Mouse (Mus musculus) neural tube, embryonic 10.5 days (tissue): ENCODE data around the gene Gm12216.

Experiments
- DNase-seq: peaks from one replicate; pipeline ENCODE4 v3.0.0-alpha.2; 2017; ENCODE audit warnings: low spot score; ENCODE audit errors: extremely low spot score

The Gm12216 gene

DNA sequence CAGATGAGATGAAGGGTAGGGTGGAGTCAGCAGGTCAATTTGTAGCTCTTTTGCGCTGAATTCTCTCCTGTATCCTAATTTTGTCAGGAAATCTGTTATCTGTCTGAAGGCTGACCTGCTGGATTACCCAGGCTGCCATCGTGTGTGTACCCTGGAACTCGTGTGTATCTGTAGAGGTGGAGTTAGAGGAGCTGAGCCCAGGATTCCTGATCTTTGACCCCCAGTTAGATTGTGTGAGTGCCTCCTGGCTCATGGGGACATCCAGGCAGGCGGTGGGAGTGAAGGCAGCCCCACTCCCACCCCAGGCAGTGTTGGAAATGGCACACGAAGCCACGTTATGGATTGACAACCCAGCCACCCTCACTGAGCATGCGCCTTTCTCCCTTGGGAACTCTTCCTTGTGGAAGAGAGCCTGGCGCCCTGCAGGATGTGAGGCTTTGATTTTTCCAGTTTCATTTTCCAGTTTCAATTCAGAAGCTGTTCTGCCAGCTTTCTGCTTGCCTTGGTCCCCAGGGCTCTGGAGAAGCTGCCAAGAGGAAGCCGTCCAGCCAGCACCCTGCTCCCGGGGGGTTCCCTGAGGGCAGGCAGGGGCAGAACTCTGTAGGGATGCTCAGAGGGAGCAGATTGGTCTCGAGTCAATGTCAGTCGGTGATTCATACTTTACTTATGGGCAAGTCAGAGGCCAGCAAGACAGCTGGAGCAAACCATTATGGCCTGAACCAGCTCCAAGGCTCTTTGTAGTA is 62.5 kb downstream of the Gm12216 start:
- no peak for DNase-seq

DNA sequence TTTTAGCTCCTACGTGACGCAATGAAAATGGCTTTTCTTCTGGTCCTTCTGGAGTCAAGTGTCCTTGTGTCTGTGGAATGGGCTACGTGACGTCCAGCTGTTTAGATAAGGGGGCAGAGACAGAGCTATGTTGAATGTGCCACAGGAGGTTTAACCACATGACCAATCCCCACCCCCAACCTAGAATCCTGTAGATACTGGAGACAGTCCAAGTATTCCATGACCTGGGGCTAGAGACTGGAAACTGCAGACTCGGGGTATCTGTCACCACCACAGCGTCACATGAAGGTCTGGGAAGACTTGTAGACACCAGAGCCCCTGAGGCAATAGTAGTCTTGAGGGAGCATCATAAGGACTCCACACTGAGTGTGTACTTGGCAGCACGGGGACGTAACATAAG is 63.2 kb downstream of the Gm12216 start:
- DNase-seq, result no peak

DNA sequence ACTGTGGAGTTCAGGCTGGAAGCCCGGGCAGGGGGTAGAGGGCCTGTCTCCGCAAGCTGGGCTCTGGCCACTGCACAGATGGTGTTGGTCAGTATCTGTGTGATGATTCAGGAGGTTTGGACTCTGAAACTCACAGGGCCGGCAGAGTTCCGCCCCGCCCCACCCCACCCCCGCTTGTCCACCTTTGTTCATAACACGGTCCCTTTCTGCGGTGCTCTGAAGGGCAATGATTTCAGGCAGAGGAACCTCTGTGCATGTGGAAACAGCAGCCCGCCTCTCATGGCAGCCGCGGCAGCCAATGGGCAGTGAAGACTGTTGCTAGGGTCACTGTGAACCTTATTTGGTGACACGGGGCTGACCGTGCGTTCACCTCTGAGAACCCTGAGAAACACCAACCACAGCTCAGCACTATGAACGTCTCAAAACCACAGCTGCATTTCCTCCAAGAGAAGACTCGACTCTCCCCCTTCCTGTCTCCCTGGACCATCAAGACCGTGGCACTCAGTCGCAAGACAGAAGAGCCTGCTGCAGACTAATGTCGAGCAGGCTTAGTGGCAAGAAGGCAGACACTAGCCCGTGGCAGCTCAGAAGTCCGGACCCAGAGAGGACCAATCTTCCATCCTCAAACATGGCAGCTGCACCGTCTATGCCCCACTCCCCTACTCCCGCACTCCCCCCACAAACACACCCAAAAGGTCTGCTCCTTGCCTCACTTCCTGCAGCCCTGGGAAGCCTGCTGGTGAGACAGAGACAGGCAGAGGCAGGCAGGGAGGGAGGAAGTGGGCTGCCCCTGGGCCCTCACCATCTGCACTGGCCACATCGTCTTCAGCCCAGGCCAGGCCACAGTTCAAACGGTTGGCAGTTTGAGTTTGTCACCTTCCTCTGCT is 64.1 kb downstream of the Gm12216 start:
- DNase-seq, result peak; percentile 29

DNA sequence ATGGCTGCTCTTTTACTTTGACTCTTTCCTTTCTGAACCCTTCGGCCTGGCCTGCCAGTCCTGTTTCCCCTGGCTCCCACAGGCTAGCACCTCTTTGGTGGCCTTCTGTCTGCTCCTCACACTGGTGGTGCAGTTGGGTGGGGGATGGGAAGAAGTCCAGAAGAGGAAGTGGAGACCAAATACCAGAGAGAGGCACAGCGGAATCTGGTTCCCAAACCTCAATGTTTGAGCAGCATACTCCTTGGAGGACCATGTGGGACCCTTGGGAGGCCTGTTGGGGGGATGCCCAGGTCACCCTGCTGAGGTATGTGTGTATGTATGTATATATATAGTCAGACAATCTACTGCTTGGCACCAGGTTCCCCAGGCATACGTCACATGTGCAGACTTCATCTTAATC is 65.0 kb downstream of the Gm12216 start:
- DNase-seq, result no peak

DNA sequence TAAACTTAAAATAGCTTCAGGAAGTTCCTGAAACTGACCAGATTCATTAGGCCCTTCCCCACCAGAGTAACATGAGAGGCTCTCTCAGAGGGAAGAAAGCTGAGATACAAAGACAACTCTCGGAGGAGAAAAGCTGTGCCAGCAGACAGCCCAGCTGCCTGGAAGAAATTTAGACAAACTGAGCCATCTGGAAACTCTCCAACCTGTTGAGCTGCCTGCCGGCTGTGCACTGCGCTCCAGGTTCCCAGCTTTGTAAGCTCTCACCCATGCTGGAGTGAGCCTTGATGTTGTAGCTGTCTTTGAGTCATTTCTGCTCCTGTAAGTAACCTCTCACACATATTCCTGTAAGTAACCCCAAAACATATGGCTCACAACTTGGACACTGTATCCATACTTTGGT is 66.1 kb downstream of the Gm12216 start:
- DNase-seq, result no peak

DNA sequence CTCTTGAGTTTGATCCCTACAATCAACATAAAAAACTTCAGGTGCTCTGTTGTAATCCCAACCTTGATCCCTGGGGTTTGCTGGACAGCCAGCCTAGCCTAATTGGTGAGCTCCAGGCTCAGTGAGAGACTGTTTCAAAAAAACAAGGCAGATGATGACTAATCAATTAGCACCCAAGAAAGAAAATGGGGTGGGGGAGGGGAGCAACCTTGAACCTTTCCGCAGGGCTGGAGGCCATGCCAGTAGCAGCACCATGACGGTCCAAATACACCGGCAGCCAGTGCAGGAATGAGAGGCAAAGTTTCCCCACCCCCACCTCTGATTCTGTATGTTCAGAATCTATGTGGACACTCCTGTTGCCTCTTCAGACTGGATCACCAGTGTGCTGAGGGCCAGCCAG is 69.8 kb downstream of the Gm12216 start:
- no peak for DNase-seq

DNA sequence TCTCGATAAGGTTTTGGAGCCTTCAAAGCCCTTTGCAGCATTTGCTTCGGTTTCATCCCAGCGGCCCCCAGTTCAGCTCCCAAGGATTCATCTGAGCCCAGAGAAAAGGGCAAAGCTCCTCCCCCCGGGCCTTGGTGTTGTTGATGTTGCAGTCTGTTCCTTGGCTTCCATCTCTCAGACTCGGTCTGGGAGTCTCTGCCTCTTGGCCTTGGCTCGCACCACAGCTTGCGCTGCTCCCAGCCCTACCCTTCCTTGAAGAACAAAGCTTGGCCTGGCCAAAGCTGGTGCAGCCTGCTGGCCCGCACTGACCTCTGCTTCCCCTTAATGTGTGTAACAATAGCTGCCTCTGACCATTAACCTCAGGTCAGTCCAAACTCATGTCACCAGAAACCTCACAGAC is 70.9 kb downstream of the Gm12216 start:
- DNase-seq, result no peak

DNA sequence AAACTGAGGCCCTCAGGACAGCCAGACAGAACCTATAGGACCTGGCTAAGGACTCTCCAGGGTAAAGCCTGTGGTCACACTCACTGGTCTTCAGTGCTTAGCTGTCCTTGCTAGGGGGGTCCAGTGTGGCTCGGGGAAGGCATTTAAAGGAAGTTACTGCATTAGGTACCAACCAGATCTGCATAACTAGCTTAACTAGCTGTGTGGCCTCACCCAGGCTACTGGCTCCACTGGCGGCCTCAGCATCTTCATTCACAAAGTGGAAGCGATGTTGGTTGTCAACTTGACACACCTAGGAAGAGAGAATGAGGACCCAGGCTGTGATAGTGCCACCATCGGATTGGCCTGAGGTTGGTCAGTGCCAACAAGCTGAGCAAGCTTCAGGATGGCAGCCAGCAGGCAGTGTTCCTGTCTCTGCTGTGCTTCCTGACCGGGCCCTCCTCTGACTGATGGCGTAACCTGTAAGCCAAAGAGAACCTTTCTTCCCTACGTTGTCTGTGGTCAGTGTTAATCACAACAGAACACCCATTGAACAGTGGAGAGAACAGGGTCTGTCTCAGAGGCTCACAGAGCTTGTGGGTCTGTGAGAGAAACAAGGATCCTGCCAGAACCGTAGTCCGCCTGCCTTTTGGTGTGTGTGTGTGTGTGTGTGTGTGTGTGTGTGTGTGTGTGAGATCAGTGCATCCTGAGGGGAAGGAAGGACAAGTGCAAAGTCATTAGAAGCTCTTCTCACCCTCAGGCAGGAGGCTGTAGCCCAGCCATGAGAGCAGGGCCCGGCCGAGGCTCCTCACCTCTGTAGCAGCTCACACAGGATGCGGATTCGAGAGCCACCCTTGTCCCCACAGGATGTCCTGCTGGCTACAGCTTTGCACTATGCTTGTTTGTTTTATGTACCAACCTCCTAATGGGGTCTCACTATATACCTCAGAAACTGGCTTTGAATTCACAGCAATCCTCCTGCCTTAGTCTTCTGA is 72.7 kb downstream of the Gm12216 start:
- no peak for DNase-seq

DNA sequence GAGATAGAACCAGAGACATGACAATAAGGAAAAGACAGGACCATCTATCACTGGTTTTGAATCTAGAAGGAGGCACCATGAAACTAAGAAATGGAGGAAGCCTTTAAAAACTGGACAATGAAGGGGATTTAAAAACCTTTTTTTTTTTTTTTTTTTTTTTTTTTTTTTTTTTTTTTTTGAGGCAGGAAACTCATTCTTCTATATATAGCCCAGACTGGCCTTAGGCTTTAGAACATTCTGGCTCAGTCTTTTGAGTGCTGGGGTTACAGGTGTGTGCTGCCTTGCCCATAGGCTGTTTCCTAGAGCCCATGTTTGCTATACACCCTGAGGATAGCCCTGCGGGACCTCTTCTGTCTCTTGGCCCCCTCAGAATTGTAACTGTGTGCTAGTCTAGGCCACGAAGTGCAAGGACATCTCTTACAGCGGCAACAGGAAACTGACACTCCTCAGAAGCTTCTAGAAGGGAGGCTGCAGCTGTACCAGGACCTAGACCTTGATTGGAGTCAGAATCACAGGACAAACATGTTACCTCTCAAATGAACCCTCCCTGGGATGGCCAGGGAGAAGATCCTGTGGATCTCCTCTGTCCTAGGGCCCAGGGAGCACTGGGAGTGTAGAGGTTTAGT is 73.6 kb downstream of the Gm12216 start:
- no peak for DNase-seq

DNA sequence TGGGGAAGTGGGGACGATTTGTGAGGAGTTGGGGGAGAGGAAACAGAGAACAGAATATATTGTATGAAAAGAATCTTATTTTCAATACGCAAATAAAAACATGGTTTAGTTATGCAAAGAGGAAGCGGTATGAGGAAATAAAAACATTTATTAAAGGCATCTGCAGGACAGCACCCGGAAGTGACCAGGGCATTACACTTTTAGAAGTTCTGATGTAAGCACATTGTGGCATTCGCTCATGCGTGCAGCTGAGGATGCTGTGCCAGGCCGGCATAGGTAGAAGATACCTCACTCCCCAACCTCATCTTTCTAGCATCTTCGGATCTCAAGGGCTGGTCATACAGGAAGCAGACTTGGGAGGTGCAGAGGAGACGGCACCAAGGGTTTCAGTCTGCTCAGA is 75.8 kb downstream of the Gm12216 start:
- DNase-seq, result no peak

DNA sequence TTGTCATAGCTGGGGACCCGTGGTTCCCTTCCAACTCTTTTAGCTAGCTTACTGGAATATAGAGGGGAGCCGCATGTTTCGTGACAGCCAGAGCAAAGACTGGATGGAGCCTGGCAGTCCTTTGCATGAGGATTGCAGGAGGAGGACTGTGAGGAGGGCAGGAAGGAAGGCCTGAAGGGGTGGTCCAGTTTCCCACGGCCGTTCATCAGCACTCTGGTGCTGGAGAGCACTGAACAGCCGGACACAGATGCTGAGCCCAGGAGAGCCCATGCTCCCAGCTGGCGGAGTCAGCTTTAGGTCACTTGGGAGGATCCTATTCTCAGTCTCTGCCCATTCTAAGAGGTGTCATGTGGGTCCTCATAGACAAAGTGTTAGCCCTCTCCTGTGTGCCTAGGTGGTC is 77.1 kb downstream of the Gm12216 start:
- no peak for DNase-seq

DNA sequence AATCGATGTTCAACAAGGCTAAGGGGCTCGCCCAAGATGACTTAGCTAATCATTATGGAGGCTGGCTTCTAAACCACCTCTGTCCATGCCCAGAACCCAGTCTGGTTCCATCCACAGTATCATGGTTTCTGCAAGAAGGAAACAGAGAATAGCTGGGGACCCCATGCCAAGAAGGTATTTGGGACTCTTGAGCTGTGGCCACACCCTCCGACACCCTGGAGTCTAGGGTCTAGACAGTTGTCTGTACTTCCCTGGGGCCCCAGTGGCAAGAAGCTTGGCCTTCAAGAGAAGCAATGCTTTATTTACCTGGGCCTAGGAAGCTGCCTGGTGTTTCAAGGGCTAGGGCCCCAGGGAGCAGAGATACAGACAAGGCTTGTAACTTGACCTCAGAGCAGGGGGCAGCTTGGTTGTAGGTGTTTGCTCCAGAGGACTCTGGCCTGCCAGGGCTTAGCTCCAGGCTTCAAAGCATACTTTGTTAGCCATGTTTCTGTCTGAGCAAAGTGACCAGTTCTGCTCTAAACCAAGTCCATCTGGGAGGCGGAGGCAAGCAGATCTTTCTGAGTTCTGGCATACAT is 77.8 kb downstream of the Gm12216 start:
- no peak for DNase-seq

DNA sequence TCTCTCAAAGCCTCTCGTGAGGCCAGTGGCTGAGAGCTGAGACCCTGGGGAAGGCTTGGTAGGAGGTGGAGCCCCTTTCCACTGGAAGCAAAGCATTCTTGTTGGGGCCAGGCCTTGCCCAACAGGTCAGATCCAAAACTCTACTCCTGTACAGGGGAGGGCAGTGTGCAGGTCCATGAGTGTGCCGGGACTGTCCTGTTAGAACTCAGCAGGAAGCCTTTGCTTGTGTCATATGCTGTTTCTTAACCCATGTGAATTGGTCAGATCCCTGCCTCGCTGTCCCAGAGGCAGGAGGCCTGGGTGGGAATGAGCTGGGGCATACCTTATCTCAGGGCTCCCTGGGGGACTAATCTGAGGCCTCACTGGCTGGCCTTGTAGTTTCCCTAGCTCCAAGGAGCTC is 78.8 kb downstream of the Gm12216 start:
- DNase-seq, result no peak

DNA sequence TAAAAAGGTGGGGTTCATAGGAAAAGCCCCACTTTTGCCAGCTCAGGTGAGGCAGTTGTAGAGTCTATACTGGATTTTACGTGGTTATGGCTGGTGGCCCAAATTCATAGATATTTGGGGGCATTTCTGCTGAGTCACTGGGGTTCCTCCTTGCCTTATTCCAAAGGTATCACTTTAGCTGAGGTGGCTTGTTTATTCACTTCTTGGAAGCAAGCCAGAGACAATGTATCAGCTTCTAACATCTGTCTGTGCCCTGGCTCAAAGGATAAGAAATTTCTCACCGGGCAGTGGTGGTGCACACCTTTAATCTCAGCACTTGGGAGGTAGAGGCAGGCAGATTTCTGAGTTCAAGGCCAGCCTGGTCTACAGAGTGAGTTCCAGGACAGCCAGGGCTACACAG is 79.2 kb downstream of the Gm12216 start:
- no peak for DNase-seq

DNA sequence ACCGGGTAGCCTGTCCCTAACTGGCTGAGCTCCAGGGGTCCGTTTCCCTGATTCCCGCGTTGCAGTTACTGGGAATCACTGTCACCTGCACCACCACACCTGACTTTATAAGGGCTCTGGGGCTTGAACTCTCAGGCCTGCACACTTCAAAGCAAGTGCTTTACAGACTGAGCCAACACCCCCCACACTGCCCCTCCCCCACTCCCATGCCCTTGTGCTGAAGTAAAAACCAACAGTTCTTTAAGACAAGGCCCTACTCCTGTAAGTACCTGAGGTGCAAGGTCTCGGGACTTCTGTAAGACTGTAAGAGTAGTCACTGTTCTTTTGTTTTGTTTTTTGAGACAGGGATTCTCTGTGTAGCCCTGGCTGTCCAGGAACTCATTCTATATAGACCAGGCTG is 80.6 kb downstream of the Gm12216 start:
- DNase-seq, result no peak

DNA sequence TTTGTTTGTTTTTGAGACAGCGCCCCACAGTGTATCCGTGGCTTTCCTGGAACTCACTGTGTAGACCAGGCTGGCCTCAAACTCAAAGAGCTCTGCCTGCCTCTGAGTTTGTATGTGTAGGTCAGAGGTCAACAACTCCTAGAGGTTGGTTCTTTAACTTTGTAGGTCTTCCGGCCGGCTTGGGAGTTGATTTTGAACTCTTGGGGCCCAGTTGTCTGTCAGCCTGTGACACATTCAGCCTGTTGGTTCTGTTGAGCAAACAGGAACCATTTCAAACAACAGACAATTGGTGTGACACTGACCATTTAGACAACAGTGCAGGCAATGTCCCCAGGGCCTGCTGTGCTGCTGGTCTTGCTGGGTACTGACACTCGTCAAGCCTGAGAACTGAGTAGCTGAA is 81.3 kb downstream of the Gm12216 start:
- no peak for DNase-seq

DNA sequence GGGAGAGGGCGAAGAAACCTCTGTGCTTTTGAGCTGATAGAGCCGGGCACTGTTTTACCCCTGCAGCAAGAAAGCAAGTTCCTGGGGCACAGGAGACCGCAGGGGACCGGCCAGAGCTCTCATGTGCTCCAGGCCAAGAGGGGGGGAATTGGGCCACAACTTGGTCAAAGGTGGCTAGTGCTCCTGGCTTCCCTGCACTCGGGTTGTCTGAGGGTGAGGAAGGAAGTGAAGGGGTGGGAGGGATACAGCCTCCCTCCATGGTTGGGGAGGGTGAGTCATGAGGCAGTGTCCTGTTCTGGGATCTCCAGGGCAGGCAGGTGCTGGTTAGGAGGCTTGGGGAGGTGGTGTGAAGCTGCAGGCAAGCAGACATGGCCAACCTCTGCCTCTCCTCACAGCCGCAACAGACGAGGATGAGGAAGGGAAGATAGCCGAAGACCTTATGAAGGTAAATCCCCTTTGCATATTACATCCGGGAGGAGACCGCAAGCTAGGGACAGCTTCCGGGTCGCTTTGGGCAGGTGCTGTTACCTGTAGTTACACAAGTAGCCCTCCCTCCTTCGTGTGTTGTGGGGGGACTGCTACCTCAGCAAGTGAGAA is 84.3 kb downstream of the Gm12216 start:
- DNase-seq, result no peak

DNA sequence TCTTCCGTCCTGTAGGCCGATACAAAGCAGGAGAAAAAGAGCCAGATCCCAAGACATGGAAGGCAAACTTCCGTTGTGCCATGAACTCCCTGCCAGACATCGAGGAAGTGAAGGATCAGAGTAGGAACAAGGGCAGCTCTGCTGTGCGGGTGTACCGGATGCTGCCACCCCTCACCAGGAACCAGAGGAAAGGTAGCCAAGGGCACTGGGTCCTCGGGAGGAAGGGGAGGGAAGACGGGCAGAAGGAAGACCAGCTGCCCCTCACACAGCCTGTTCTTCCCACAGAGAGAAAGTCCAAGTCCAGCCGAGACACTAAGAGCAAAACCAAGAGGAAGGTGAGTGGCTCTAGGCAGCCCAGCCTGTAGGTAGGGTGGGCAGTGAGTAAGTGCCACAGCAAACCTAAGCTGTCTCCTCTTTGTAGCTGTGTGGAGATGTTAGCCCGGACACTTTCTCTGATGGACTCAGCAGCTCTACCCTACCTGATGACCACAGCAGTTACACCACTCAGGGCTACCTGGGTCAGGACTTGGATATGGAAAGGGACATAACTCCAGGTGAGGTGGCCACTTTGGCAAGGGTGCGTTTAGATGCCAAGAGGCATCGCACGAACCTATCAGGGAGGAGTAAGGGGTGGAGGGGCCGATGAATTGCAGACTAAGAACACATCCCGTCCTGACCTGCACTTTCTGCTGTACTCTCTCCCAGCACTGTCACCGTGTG is 85.3 kb downstream of the Gm12216 start:
- no peak for DNase-seq

DNA sequence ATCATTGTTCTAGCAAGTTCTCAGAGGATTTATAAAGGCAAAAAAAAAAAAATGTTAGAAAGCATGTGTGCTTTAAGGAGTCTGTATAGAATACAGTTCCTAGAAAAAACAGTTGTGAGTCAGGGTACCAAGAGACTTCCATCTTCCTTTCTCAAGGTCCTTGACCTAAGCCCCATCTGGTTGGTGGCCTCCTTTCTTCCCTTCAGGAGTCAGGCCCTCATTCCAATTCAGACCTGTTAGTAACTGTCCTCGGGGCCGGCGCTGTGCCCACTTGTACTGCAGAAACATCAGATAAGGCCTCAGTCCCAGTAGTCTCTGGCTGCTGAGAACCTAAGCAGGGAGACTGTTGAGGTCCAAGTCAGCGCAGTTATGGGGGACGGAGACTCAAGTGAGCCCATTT is 86.0 kb downstream of the Gm12216 start, which contains the start of gene Gm17334:
TSS of gene Gm17334 (minus strand) at position 101 of the 400 bp plus-strand sequence.
- DNase-seq, result no peak

DNA sequence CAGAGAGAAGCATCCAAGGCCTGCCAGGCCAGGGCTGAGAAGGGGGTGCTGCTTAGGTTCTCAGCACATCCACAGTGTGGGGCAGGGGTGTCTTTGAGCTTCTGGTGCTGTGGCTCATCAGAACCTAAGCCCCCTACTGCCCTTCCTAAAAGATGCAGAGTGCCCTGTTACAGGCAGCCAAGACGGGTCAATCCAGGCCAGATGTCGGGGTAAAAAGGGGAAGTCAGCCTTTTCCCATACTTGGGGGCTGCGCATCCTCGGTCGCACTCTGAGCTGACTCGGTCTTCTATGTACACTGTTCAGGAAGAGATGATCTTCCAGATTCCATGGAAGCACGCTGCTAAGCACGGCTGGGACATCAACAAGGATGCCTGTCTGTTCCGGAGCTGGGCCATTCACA is 86.5 kb downstream of the Gm12216 start:
- no peak for DNase-seq
